Mouse (Mus musculus) CD4-positive, CD25-positive, alpha-beta regulatory T cell, adult 9 weeks (primary cell): Measurements from ENCODE around the gene Lamb3. TPM values are rescaled to one million over a fixed set of nuclear protein-coding genes. Genes with fewer than 3 reads are reported as not detected.

ENCODE experiments used
- polyA plus RNA-seq: library from polyadenylated mRNA; unstranded; fragments of 100-300 nt; shearing (Covaris generic); gene quantifications from one replicate; pipeline ENCODE4 v1.2.1, GENCODE M21; 2017

The Lamb3 gene
- 28.6 TPM for polyA plus RNA-seq

DNA sequence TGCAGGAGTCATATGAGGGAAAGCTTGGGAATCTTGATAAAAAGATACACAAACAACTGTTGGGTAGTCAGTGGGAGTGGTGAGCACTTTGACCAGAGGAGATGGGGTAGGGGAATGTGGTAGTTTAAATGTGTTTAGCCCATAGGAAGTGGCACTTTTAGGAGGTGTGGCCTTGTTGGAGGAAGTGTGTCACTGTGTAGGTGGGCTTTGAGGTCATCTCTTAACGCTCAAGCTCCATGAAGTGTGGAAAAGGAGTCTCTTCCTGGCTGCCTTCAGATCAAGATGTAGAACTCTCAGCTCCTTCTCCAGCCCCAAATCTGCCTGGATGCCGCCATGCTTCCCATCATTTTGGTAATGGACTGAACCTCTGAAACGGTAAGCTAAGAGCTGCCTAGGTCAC is at the start of gene Lamb3:
Gene Lamb3, plus strand, starts transcription at position 197 of the 400 bp plus-strand sequence.

DNA sequence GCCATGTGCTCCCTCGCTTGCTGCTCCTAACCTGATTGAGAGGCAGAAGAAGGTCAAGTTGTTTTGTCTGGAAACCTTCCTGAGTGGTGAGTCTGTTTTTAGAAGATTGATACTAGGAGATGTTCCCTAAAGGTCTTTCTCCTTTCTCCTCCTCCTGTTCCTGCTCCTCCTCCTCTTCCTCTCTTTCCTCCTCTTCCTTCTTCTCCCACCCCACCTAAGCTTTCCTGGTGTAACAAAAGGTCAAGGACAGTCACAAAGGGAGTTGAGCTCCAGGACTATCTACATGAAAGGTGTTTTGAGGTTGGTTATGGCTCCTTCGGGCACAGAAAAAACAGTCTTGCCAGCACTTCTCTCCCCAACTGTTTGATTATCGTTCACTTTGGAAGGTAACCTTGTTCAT is 39.8 kb upstream of the Lamb3 start, which contains the start of gene A130010J15Rik:
Gene A130010J15Rik, plus strand, starts transcription at position 301 of the 400 bp plus-strand sequence.

DNA sequence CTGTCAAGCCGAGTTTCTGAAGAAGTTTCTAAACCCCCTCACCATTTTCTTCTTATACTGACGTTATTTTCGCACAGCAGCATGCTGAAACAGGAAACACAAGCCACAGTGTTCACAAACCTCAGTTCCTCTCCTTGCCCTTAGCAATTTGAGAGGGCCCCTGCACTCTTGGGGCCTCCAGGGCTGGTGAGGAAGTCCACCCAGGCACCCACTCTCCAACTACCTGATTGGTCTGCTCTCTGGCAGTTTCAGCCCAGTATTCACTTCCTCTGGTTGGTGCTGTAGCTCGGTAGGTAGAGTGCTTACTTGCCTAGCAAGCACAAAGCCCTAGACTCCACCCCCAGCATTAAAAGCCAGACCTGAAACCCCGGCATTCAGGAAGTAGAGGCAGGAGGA is 6.1 kb upstream of the Lamb3 start, which contains the start of gene Traf3ip3:
Gene Traf3ip3, minus strand, starts transcription at position 321 of the 396 bp plus-strand sequence.

DNA sequence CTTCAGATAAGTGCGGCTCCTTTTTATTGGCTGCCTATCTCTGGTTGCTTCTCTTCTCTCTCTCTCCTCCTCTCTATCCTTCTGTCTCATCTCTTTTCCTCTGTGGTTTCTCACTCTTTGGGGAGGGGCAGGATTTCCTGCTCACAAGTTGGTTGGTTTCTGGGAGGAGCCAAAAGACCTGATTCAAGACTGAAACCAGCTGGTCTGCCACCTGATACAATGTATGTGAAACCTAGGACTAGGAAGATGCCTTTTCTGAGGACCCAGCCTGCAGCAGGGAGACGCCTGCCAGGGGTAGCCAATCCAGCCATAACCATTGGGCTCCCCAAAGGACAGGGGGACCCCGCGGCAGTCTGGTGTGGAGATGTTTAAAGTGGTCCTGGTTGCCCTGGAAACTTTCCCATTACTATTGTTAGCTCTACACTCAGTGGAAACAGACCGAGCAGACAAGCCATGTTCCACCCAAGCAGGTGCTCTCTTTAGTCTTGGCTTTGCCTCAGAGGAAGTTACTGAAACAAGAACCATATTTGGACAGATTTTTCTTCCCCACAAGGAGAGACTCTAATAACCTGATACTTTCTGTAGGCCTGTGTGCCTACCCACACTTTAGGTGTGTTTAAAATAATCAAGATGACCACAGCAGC is 56.6 kb downstream of the Lamb3 start, which contains the start of gene Hsd11b1:
Gene Hsd11b1, minus strand, starts transcription at position 121 of the 644 bp plus-strand sequence.

DNA sequence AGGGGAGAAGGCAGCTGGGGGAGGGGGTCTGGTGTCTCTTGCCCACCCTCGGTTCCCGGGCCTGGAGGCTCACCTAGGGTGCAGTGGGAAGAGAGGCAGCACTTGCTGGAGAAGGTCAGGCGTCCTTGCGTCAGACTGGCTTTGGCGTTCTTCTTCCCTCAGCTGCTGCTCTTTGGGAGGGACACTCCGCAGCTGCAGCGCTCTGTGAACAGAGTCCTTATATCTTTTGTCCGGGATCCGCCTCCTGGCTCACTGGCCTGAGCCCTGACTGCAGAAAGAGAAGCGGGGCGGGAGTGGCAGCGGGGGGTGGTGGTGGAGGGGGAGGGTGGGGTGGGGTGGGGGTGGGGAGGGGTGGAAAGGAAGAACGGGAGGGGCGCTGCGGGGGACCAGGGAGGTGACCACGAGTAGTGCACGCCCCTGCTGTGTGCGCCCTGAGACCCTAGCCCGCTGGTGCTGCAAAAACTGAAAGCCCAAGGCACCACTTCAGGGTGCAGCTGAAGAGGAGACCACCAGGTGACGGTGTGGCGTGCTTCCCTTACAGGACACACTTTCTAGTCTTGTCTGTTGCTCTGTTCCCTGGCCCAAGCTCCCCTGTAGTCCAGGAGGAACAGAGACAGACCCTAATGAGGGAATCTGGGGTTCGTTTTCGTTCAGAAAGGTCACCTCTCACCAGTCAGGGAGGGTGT is 65.6 kb downstream of the Lamb3 start, which contains the start of gene G0s2:
Gene G0s2, minus strand, starts transcription at position 302 of the 686 bp plus-strand sequence.

DNA sequence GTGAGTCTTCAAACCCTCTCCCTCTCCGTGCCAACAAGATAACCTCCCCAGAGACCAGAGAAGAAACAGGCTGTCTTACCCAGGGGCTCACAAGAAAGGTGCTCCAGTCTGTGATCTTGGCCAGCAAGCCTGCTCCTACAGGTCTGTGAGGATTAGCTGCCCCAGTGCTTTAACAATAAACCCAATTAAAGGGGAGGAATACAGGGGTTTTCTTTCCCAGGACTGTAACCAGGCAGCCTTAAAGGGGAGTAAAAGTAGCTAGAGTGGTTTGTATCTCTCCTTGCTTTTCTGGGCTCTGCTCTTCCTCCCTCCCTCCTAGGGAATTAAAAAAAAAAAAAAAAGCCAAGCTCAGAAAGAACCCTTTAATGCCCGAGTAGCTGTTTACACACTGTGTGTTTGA is 162.6 kb downstream of the Lamb3 start, which contains the start of gene Camk1g:
Gene Camk1g, minus strand, starts transcription at position 203 of the 400 bp plus-strand sequence.

Other genes starting within 250 kb of the Lamb3 start
- 0.26 TPM for gene Syt14, start 171.9 kb upstream of the Lamb3 start, polyA plus RNA-seq
- gene Diexf, start 77.4 kb upstream of the Lamb3 start, polyA plus RNA-seq, result 8.0 TPM
- gene Irf6, start 54.6 kb upstream of the Lamb3 start, polyA plus RNA-seq, result 19.9 TPM
- gene A130010J15Rik, start 39.7 kb upstream of the Lamb3 start, polyA plus RNA-seq, result 10.8 TPM
- gene Traf3ip3, start 6.0 kb upstream of the Lamb3 start, polyA plus RNA-seq, result 636 TPM
- gene Hsd11b1, start 56.4 kb downstream of the Lamb3 start, polyA plus RNA-seq, result 159 TPM
- gene G0s2, start 65.5 kb downstream of the Lamb3 start, polyA plus RNA-seq, result 4.2 TPM
- not detected for gene Camk1g, start 162.6 kb downstream of the Lamb3 start, polyA plus RNA-seq